Mouse (Mus musculus) forelimb bud, embryonic 11.5 days (tissue): ENCODE measurements around the gene Wipf3.

Experiments used
- DNase-seq: peaks from one replicate; pipeline ENCODE4 v3.0.0-alpha.2; 2012; ENCODE audit warnings: low read depth, low spot score

Wipf3 gene

GRCm38 (mm10) chr6:54432191-54432590 lies 2.8 kb downstream of the Wipf3 start:
- DNase-seq, result no peak

GRCm38 (mm10) chr6:54432806-54433545 lies 3.6 kb downstream of the Wipf3 start:
- DNase-seq, result no peak

- DNase-seq, result no peak
Observed at GRCm38 (mm10) chr6:54434171-54434570, 4.8 kb downstream of the Wipf3 start.

- DNase-seq, result no peak
Observed at GRCm38 (mm10) chr6:54435663-54436062, 6.3 kb downstream of the Wipf3 start.

- DNase-seq, result no peak
Observed at GRCm38 (mm10) chr6:54436286-54436685, 6.9 kb downstream of the Wipf3 start.

- no peak for DNase-seq
Observed at GRCm38 (mm10) chr6:54438510-54438909, 9.1 kb downstream of the Wipf3 start.

GRCm38 (mm10) chr6:54440658-54441057 lies 11.3 kb downstream of the Wipf3 start:
- no peak for DNase-seq

GRCm38 (mm10) chr6:54443657-54444056 lies 14.3 kb downstream of the Wipf3 start:
- no peak for DNase-seq

GRCm38 (mm10) chr6:54444086-54444485 lies 14.7 kb downstream of the Wipf3 start:
- DNase-seq, result no peak

- DNase-seq, result peak; percentile 54
Observed at GRCm38 (mm10) chr6:54445249-54445818, 15.9 kb downstream of the Wipf3 start.

- DNase-seq, result no peak
Observed at GRCm38 (mm10) chr6:54447353-54447752, 17.9 kb downstream of the Wipf3 start.

- DNase-seq, result no peak
Observed at GRCm38 (mm10) chr6:54459661-54460060, 30.3 kb downstream of the Wipf3 start.

GRCm38 (mm10) chr6:54460172-54460914 lies 30.9 kb downstream of the Wipf3 start:
- no peak for DNase-seq

GRCm38 (mm10) chr6:54460915-54461671 lies 31.7 kb downstream of the Wipf3 start:
- DNase-seq, result no peak

GRCm38 (mm10) chr6:54462766-54463165 lies 33.4 kb downstream of the Wipf3 start:
- DNase-seq, result no peak

- DNase-seq, result no peak
Observed at GRCm38 (mm10) chr6:54463701-54464458, 34.5 kb downstream of the Wipf3 start.

GRCm38 (mm10) chr6:54464926-54465325 lies 35.5 kb downstream of the Wipf3 start:
- no peak for DNase-seq

GRCm38 (mm10) chr6:54467371-54467770 lies 38.0 kb downstream of the Wipf3 start:
- DNase-seq, result no peak

- no peak for DNase-seq
Observed at GRCm38 (mm10) chr6:54471866-54472265, 42.5 kb downstream of the Wipf3 start.

- DNase-seq, result no peak
Observed at GRCm38 (mm10) chr6:54472846-54473715, 43.7 kb downstream of the Wipf3 start.
